Mouse (Mus musculus) naive thymus-derived CD4-positive, alpha-beta T cell, adult 5 months (primary cell): ENCODE measurements around the gene Senp2. TPM values are rescaled to one million over a fixed set of nuclear protein-coding genes. Genes with fewer than 3 reads are reported as not detected.

ENCODE experiments used
- polyA plus RNA-seq: library from polyadenylated mRNA; unstranded; fragments of 100-300 nt; shearing (Covaris generic); gene quantifications from one replicate; pipeline ENCODE4 v1.2.1, GENCODE M21; 2017

The Senp2 gene
- polyA plus RNA-seq = 103 TPM

GRCm38 (mm10) chr16:22009099-22009584 is at the start of gene Senp2:
Gene Senp2 (plus strand): TSS chr16:22009484.

DNA sequence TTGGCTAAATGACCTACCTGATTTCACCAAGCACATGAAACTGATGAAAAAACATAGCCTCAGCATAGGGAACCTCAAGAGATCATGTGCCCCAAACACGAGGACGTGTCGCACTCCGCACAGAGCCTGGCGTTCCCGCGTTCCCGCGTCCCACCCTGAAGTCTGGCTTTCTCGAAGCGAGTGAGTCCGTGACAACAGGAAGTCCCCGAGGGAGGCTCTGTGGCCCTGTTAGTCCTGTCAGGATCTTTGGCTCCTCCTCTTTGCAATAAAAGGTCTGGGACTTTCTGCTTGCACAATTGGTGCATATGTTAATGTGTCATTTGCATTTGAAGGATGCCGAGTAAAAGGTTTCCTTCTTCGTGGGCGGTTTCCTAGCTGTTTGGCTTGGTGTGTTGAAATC is 14.0 kb upstream of the Senp2 start, which contains the start of gene Liph:
Liph (minus strand) TSS at position 360 of the 400 bp plus-strand sequence.

Other genes starting within 250 kb of the Senp2 start
- 10.8 TPM for gene Ehhadh, start 221.7 kb upstream of the Senp2 start, polyA plus RNA-seq
- gene Map3k13, start 215.1 kb upstream of the Senp2 start, polyA plus RNA-seq = 0.34 TPM
- gene Tmem41a, start 61.9 kb upstream of the Senp2 start, polyA plus RNA-seq = 12.4 TPM
- not detected for gene Liph, start 13.8 kb upstream of the Senp2 start, polyA plus RNA-seq
- gene Igf2bp2, start 153.8 kb downstream of the Senp2 start, polyA plus RNA-seq = 0.85 TPM